Mouse (Mus musculus) E14TG2a.4 (cell line): ENCODE measurements at regions not wholly inside any gene's neighbourhood (a gene's known extent, or its start where the extent isn't known, plus 50 kb on each side); places are given as distances from the start of the nearest gene placed in this dataset.

Experiments used
- CTCF ChIP-seq: conservative IDR thresholded peaks from 2 replicates; pipeline ENCODE4 v1.5.1; 2014; ENCODE audit warnings: low read length
- NANOG ChIP-seq: IDR thresholded peaks from 2 replicates; pipeline ENCODE4 v1.6.1; 2014; ENCODE audit warnings: borderline replicate concordance, low read length, mixed read lengths

DNA sequence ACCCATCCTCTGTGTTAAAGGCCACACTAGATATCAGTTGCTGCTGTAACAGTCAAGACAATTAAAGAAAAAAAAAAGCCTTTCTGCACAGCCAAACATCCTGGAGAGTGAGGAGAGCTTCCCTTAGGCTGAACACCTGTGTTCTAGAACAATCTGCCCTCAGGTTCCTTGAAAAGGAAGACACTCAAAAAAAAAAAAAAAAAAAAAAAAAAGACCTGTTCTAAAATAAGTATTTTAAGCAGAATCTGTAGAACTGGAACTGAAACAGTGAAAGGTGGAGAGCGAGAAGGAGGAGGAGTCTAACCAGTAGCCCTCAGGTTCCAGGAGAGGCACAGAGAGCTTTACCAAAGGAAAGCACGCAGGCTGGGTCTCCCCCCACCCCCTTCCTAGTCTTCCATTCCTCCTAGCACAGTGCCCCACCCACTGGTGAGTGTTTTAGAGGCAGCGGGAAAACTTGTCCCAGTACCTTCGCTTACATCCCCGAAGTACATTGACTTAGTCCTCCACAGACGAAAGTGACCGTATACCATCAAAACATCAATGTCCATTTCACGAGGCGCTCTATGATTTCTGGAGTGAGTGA, 138.2 kb downstream of the Bcas1 start:
- TF ChIP-seq CTCF = no peak
- no peak for TF ChIP-seq NANOG
